ENCODE assay signal across 1 mouse cellular context in the genomic region with DNA sequence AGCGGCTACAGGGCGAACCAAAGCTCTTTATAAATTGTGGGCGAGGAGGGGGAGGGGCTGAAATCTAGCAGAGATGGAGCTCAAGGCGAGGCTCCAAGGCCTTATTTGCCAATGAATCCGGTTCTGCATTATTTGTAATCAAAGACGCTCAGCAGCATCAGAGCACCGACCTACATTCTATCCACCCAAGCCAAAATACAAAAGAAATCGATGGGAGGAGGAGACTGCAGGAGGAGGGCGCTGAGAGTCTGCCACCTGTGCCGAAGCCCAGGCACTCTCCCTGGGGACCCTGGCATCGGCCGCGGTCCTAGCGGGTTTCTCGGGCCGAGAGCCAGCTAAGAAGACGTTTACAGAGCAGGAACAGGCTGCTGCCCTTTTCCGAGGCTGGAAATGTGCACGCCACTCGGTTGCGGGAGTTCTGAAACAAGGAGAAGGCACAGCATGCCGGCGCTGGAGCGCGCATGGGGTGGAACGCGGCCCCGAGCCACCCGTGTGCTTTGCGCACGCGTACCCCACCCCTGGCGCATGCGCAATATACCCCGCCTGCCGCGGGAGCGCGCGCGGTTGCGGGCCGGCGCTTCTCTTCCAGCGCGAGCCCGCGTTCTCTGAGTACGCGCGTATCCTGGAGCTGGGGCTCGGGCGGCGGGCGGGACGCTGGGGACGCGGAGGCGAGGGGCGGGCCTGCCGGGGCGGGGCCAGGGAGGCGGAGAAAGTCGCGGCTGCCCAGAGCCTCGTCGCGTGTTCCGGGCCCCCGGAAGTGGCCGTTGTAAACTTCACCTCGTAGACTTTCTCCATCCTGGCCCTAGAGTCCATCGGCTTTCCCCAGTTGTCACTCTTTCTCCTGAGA.
TF ChIP-seq lines count a peak whose summit lies in the region.

A gene (plus strand): TSS at position 703 of the 847 bp plus-strand sequence.

TF ChIP-seq in MEL, 35 proteins besides CTCF, POLR2A, EP300 and RAD21 (continued from another document):
- peak; percentile 98 for TF ChIP-seq NRF1 (IDR thresholded peaks at IDR 0.05; ENCODE audit: insufficient read depth, low read depth, low read length, poor library complexity, severe bottlenecking)
- TF ChIP-seq RCOR1 (IDR thresholded peaks at IDR 0.05; ENCODE audit: low read depth, low read length): no peak
- no peak for TF ChIP-seq USF2 (IDR thresholded peaks at IDR 0.05; ENCODE audit: borderline replicate concordance in 1 of 2, insufficient read depth in 1 of 2, low read depth in 1 of 2, low read length in 2 of 2)
- TF ChIP-seq ETS1 (IDR thresholded peaks at IDR 0.05; ENCODE audit: low read depth, low read length): 0 out of 2 replicates have a peak, but pooled peaks have one; percentile 31
- TF ChIP-seq TAL1 (IDR thresholded peaks at IDR 0.05; ENCODE audit: low read length): no peak
- peak; percentile 83 for TF ChIP-seq MYC (IDR thresholded peaks at IDR 0.05; ENCODE audit: low read depth, low read length)
- TF ChIP-seq MYB (IDR thresholded peaks at IDR 0.05; ENCODE audit: low read depth, low read length): peak; percentile 43; the same call in 1 of the 2 replicates
- TF ChIP-seq ELF1 (IDR thresholded peaks at IDR 0.05; ENCODE audit: low read depth, low read length): peak; percentile 85
- no peak for TF ChIP-seq GABPA (IDR thresholded peaks at IDR 0.05; ENCODE audit: low read depth, low read length)
- TF ChIP-seq MEF2A (IDR thresholded peaks at IDR 0.05; ENCODE audit: extremely low read depth, insufficient replicate concordance, low read depth, low read length, poor library complexity, severe bottlenecking): no peak
- TF ChIP-seq SMC3 (IDR thresholded peaks at IDR 0.05; ENCODE audit: low read depth, low read length): no peak
TF ChIP-seq in MEL: peak in this region for 18.
